Mouse (Mus musculus) spleen, adult 2 months (tissue): Measurements from ENCODE around the gene Arhgef3.

Experiments
- CTCF ChIP-seq: fragments of 200-500 bp; IDR thresholded peaks from 2 replicates; pipeline ENCODE4 v1.5.1; 2011; ENCODE audit warnings: mild to moderate bottlenecking, inconsistent platforms; ENCODE audit not compliant: insufficient read depth, insufficient read length, insufficient replicate concordance; ENCODE audit errors: extremely low read depth
- POLR2A ChIP-seq: fragments of 200-500 bp; IDR thresholded peaks from 2 replicates; pipeline ENCODE4 v1.6.1; 2011; ENCODE audit warnings: low read depth, low read length, inconsistent platforms

- no peak for TF ChIP-seq POLR2A
- no peak for TF ChIP-seq CTCF
Observed at GRCm38 (mm10) chr14:27242769-27243168, 128.1 kb downstream of the Arhgef3 start.
